Comparison of ENCODE assay signal across 21 mouse cellular contexts in genomic region chr17:79417953-79418352, GRCm38 (mm10).
DNase-seq lines count a peak whose midpoint lies in the region; ATAC-seq and TF ChIP-seq lines count a peak whose summit lies in the region.
"Had no signal": no experiment of that assay in that cellular context is flagged by ENCODE, and none has a peak within 500 bp of the region (broad histone marks: within the 10 kb centered on the region; RNA-seq: fewer than 3 reads in every experiment).

No protein-coding gene starts in this region.

- no peaks in the 10 kb centered on the region for H3K36me3 ChIP-seq in forebrain, postnatal 0 days (ENCODE audit: insufficient read depth)
- no peaks in the 10 kb centered on the region for H3K36me3 ChIP-seq in forebrain, embryonic 13.5 days (ENCODE audit: poor library complexity, severe bottlenecking)
- no peaks in the 10 kb centered on the region for H3K36me3 ChIP-seq in limb, embryonic 10.5 days
- H3K36me3 ChIP-seq: embryonic facial prominence, embryonic 12.5 days; heart, embryonic 15.5 days; intestine, embryonic 15.5 days had no signal

- WGBS in forebrain, postnatal 0 days = 70% methylated on average over 1 of the region's 1 CpGs
- WGBS in forebrain, embryonic 13.5 days = 80% methylated on average over 1 of the region's 1 CpGs
- whole genome bisulfite sequencing in limb, embryonic 10.5 days = 97% methylated on average over 1 of the region's 1 CpGs

- H3K27me3 ChIP-seq in forebrain, postnatal 0 days (ENCODE audit: insufficient read depth, low read length) = no peaks in the 10 kb centered on the region
- H3K27me3 ChIP-seq in forebrain, embryonic 13.5 days = no peaks in the 10 kb centered on the region
- no peaks in the 10 kb centered on the region for H3K27me3 ChIP-seq in limb, embryonic 10.5 days (ENCODE audit: low read depth, poor library complexity, severe bottlenecking)
- H3K27me3 ChIP-seq: CH12.LX; embryonic facial prominence, embryonic 12.5 days; heart, embryonic 15.5 days; intestine, embryonic 15.5 days had no signal

- no peak overlapping the region for H3K4me3 ChIP-seq in forebrain, postnatal 0 days (ENCODE audit: low read depth, low read length)
- no peak overlapping the region for H3K4me3 ChIP-seq in forebrain, embryonic 13.5 days
- H3K4me3 ChIP-seq in limb, embryonic 10.5 days = no peak overlapping the region
- H3K4me3 ChIP-seq: embryonic facial prominence, embryonic 12.5 days; heart, adult 2 months; heart, embryonic 15.5 days; intestine, embryonic 15.5 days had no signal

- H3K9me3 ChIP-seq in forebrain, postnatal 0 days (ENCODE audit: low read length) = no peaks in the 10 kb centered on the region
- H3K9me3 ChIP-seq in forebrain, embryonic 13.5 days (replicated peaks) = no peaks in the 10 kb centered on the region
- H3K9me3 ChIP-seq in limb, embryonic 10.5 days (replicated peaks) = no peaks in the 10 kb centered on the region
- H3K9me3 ChIP-seq: embryonic facial prominence, embryonic 12.5 days; heart, embryonic 15.5 days; intestine, embryonic 15.5 days had no signal

- H3K27ac ChIP-seq in forebrain, postnatal 0 days (ENCODE audit: low read depth, low read length) = no peak overlapping the region
- H3K27ac ChIP-seq in forebrain, embryonic 13.5 days = no peak overlapping the region
- H3K27ac ChIP-seq in limb, embryonic 10.5 days = no peak overlapping the region
- H3K27ac ChIP-seq: embryonic facial prominence, embryonic 12.5 days; heart, adult 2 months; heart, embryonic 15.5 days; hindbrain, embryonic 14.5 days; intestine, embryonic 15.5 days had no signal

- peak; percentile 56 for DNase-seq in forebrain, postnatal 0 days
- DNase-seq in 3T3-L1 (ENCODE audit: low read depth, low spot score) = peak; percentile 66
- DNase-seq in Muller cell, postnatal 12 days (ENCODE audit: inconsistent ontology term) = peak; percentile 87
- peak; percentile 7 for DNase-seq in limb, embryonic 10.5 days (ENCODE audit: low spot score)
- DNase-seq in urinary bladder, postnatal 14 days (ENCODE audit: low spot score) = no peak
- DNase-seq in gastrocnemius, adult 18-20 months (ENCODE audit: low spot score) = no peak
- DNase-seq: adrenal gland, adult 8-10 months; adrenal gland, postnatal 36 days; cerebellum, adult 11-12 months; cerebellum, adult 9-11 months; gastrocnemius, postnatal 14 days; heart, adult 2 months; heart, postnatal 14 days; kidney, adult 2 months had no signal

- no peak overlapping the region for H3K9ac ChIP-seq in forebrain, postnatal 0 days
- no peak overlapping the region for H3K9ac ChIP-seq in forebrain, embryonic 13.5 days
- H3K9ac ChIP-seq: embryonic facial prominence, embryonic 12.5 days; heart, embryonic 15.5 days; hindbrain, embryonic 14.5 days; intestine, embryonic 15.5 days had no signal

- no peak for TF ChIP-seq CTCF in forebrain, postnatal 0 days (IDR thresholded peaks at IDR 0.05; ENCODE audit: low read depth)

- peak; percentile 59; the same call in 1 of the 2 replicates for ATAC-seq in forebrain, postnatal 0 days
- ATAC-seq in forebrain, embryonic 13.5 days = no peak; the same call in 1 of the 2 replicates
- ATAC-seq: intestine, embryonic 15.5 days had no signal

- H3K4me2 ChIP-seq in forebrain, postnatal 0 days (ENCODE audit: low read depth) = no peak overlapping the region
- no peak overlapping the region for H3K4me2 ChIP-seq in forebrain, embryonic 13.5 days
- H3K4me2 ChIP-seq: embryonic facial prominence, embryonic 12.5 days; heart, embryonic 11.5 days; heart, embryonic 15.5 days; hindbrain, embryonic 14.5 days; intestine, embryonic 15.5 days had no signal

- no peaks in the 10 kb centered on the region for H3K4me1 ChIP-seq in forebrain, postnatal 0 days (ENCODE audit: insufficient read depth)
- no peaks in the 10 kb centered on the region for H3K4me1 ChIP-seq in forebrain, embryonic 13.5 days
- H3K4me1 ChIP-seq in limb, embryonic 10.5 days = no peaks in the 10 kb centered on the region
- H3K4me1 ChIP-seq: heart, embryonic 15.5 days; intestine, embryonic 15.5 days had no signal

Comparison
In these comparisons a context has a peak if more than half of its experiments do, and no peak if none do; other contexts are left out.
1. DNase-seq: peak in forebrain, postnatal 0 days (single experiment), 3T3-L1 (single experiment), Muller cell, postnatal 12 days (single experiment) and limb, embryonic 10.5 days (single experiment); none in urinary bladder, postnatal 14 days (single experiment) and gastrocnemius, adult 18-20 months (single experiment).